Mouse (Mus musculus): Measurements from ENCODE around the gene Rad9a. TPM values are rescaled to one million over a fixed set of nuclear protein-coding genes. Genes with fewer than 3 reads are reported as not detected.

Gene Rad9a
- polyA plus RNA-seq, 1 experiment from 2014 or later, result 39.4 TPM

Small RNAs within 50 kb of the gene (microRNA-seq; reads per million reads assigned to microRNA genes)
- gene Gm26115, result not detected

Other genes with a start within 250 kb of the Rad9a start
- not detected in 2 replicates for gene Aldh3b3, start 243.0 kb downstream of the Rad9a start, polyA plus RNA-seq (2015; fragmentation: Nextera tagmentation; extraction: Ambion mirVana)
- gene Aldh3b2, start 229.3 kb downstream of the Rad9a start, polyA plus RNA-seq (2015; fragmentation: Nextera tagmentation; extraction: Ambion mirVana), result 3.7 and 5.1 TPM in 2 replicates
- gene Acy3, start 215.1 kb downstream of the Rad9a start, polyA plus RNA-seq (2015; fragmentation: Nextera tagmentation; extraction: Ambion mirVana), result 44.8 and 47.5 TPM in 2 replicates
- 1.5 TPM in 2 replicates for gene Tbx10, start 208.9 kb downstream of the Rad9a start, polyA plus RNA-seq (2015; fragmentation: Nextera tagmentation; extraction: Ambion mirVana)
- 36.2 and 39.8 TPM in 2 replicates for gene Nudt8, start 201.1 kb downstream of the Rad9a start, polyA plus RNA-seq (2015; fragmentation: Nextera tagmentation; extraction: Ambion mirVana)
- 3.9 and 5.2 TPM in 2 replicates for gene Gm49405, start 201.0 kb downstream of the Rad9a start, polyA plus RNA-seq (2015; fragmentation: Nextera tagmentation; extraction: Ambion mirVana)
- gene Doc2g, start 198.3 kb downstream of the Rad9a start, polyA plus RNA-seq (2015; fragmentation: Nextera tagmentation; extraction: Ambion mirVana), result 5.3 and 6.1 TPM in 2 replicates
- 261 and 285 TPM in 2 replicates for gene Ndufv1, start 188.9 kb downstream of the Rad9a start, polyA plus RNA-seq (2015; fragmentation: Nextera tagmentation; extraction: Ambion mirVana)
- gene Gstp1, start 163.7 kb downstream of the Rad9a start, polyA plus RNA-seq (2015; fragmentation: Nextera tagmentation; extraction: Ambion mirVana), result 526 and 535 TPM in 2 replicates
- 2.5 and 9.6 TPM in 2 replicates for gene Gstp2, start 155.6 kb downstream of the Rad9a start, polyA plus RNA-seq (2015; fragmentation: Nextera tagmentation; extraction: Ambion mirVana)
- 0.36 and 0.49 TPM in 2 replicates for gene Gstp3, start 142.1 kb downstream of the Rad9a start, polyA plus RNA-seq (2015; fragmentation: Nextera tagmentation; extraction: Ambion mirVana)
- 0.21 and 0.96 TPM in 2 replicates for gene Cabp2, start 120.1 kb downstream of the Rad9a start, polyA plus RNA-seq (2015; fragmentation: Nextera tagmentation; extraction: Ambion mirVana)
- 135 and 138 TPM in 2 replicates for gene Cdk2ap2, start 104.5 kb downstream of the Rad9a start, polyA plus RNA-seq (2015; fragmentation: Nextera tagmentation; extraction: Ambion mirVana)
- gene Pitpnm1, start 101.7 kb downstream of the Rad9a start, polyA plus RNA-seq (2015; fragmentation: Nextera tagmentation; extraction: Ambion mirVana), result 20.0 and 22.2 TPM in 2 replicates
- 115 and 120 TPM in 2 replicates for gene Aip, start 75.8 kb downstream of the Rad9a start, polyA plus RNA-seq (2015; fragmentation: Nextera tagmentation; extraction: Ambion mirVana)
- not detected in 2 replicates for gene Gpr152, start 61.9 kb downstream of the Rad9a start, polyA plus RNA-seq (2015; fragmentation: Nextera tagmentation; extraction: Ambion mirVana)
- 0.14 and 0.21 TPM in 2 replicates for gene Cabp4, start 57.6 kb downstream of the Rad9a start, polyA plus RNA-seq (2015; fragmentation: Nextera tagmentation; extraction: Ambion mirVana)
- 201 and 218 TPM in 2 replicates for gene Coro1b, start 53.0 kb downstream of the Rad9a start, polyA plus RNA-seq (2015; fragmentation: Nextera tagmentation; extraction: Ambion mirVana)
- gene Ptprcap, start 48.1 kb downstream of the Rad9a start, polyA plus RNA-seq (2015; fragmentation: Nextera tagmentation; extraction: Ambion mirVana), result 0.49 and 1.1 TPM in 2 replicates
- gene Rps6kb2, start 38.3 kb downstream of the Rad9a start, polyA plus RNA-seq (2015; fragmentation: Nextera tagmentation; extraction: Ambion mirVana), result 62.9 and 63.7 TPM in 2 replicates
- gene Carns1, start 26.2 kb downstream of the Rad9a start, polyA plus RNA-seq (2015; fragmentation: Nextera tagmentation; extraction: Ambion mirVana), result 2.9 and 3.3 TPM in 2 replicates
- gene Tbc1d10c, start 10.4 kb downstream of the Rad9a start, polyA plus RNA-seq (2015; fragmentation: Nextera tagmentation; extraction: Ambion mirVana), result 2.5 and 3.1 TPM in 2 replicates
- gene Ppp1ca, start 9.6 kb downstream of the Rad9a start, polyA plus RNA-seq (2015; fragmentation: Nextera tagmentation; extraction: Ambion mirVana), result 1,050 and 1,120 TPM in 2 replicates
- 6.8 and 7.5 TPM in 2 replicates for gene Clcf1, start 12.6 kb upstream of the Rad9a start, polyA plus RNA-seq (2015; fragmentation: Nextera tagmentation; extraction: Ambion mirVana)
- gene AC109138.7, start 12.7 kb upstream of the Rad9a start, polyA plus RNA-seq (2015; fragmentation: Nextera tagmentation; extraction: Ambion mirVana), result not detected in 2 replicates
- gene Pold4, start 30.2 kb upstream of the Rad9a start, polyA plus RNA-seq (2015; fragmentation: Nextera tagmentation; extraction: Ambion mirVana), result 34.2 and 36.3 TPM in 2 replicates
- gene Ssh3, start 67.5 kb upstream of the Rad9a start, polyA plus RNA-seq (2015; fragmentation: Nextera tagmentation; extraction: Ambion mirVana), result 22.9 and 24.3 TPM in 2 replicates
- 7.4 and 9.0 TPM in 2 replicates for gene Ankrd13d, start 81.5 kb upstream of the Rad9a start, polyA plus RNA-seq (2015; fragmentation: Nextera tagmentation; extraction: Ambion mirVana)
- gene Grk2, start 104.6 kb upstream of the Rad9a start, polyA plus RNA-seq (2015; fragmentation: Nextera tagmentation; extraction: Ambion mirVana), result 15.9 and 20.0 TPM in 2 replicates
- gene Kdm2a, start 196.6 kb upstream of the Rad9a start, polyA plus RNA-seq (2015; fragmentation: Nextera tagmentation; extraction: Ambion mirVana), result 47.5 and 56.2 TPM in 2 replicates
- 46.3 and 57.9 TPM in 2 replicates for gene Rhod, start 237.8 kb upstream of the Rad9a start, polyA plus RNA-seq (2015; fragmentation: Nextera tagmentation; extraction: Ambion mirVana)

Data from kidney, embryonic 16.5 days (tissue).